Mouse (Mus musculus) gastrocnemius, postnatal 25 days (tissue): ENCODE results near the gene Psmd9. TPM values are rescaled to one million over a fixed set of nuclear protein-coding genes. Genes with fewer than 3 reads are reported as not detected.
"Not testable (repeated sequence)": the region's sequence is repeated elsewhere in the genome, so short reads cannot be mapped to it uniquely, and the experiment has no call there.

Source experiments
- DNase-seq: peaks from one replicate; pipeline ENCODE4 v3.0.0; 2022
- total RNA-seq, 2 experiments: library from RNA; stranded (reverse); gene quantifications; 1 replicate in 1 of 2; 2 replicates in 1 of 2; pipeline ENCODE4 v1.2.3; 2021

The Psmd9 gene
- total RNA-seq, 2 experiments from 2014 or later, result 14.2 to 15.2 TPM

GRCm38 (mm10) chr5:123193436-123193835 is 24.2 kb downstream of the Psmd9 start:
- no peak for DNase-seq

- no peak for DNase-seq
These were observed 25.6 kb downstream of the Psmd9 start for GRCm38 (mm10) chr5:123194856-123195255.

GRCm38 (mm10) chr5:123195500-123196000 is 26.3 kb downstream of the Psmd9 start:
- DNase-seq, result no peak

- DNase-seq, result no peak
These were observed 27.5 kb downstream of the Psmd9 start for GRCm38 (mm10) chr5:123196746-123197145.

GRCm38 (mm10) chr5:123198523-123198922 is 29.3 kb downstream of the Psmd9 start:
- DNase-seq, result no peak

GRCm38 (mm10) chr5:123200816-123201522 is 31.8 kb downstream of the Psmd9 start:
- DNase-seq, result not testable (repeated sequence)

- DNase-seq, result no peak
These were observed 32.3 kb downstream of the Psmd9 start for GRCm38 (mm10) chr5:123201523-123201892.

- DNase-seq, result no peak
These were observed 32.8 kb downstream of the Psmd9 start for GRCm38 (mm10) chr5:123201987-123202386.

- not testable (repeated sequence) for DNase-seq
These were observed 33.6 kb downstream of the Psmd9 start for GRCm38 (mm10) chr5:123202771-123203170.

GRCm38 (mm10) chr5:123203591-123203990 is 34.4 kb downstream of the Psmd9 start:
- DNase-seq, result not testable (repeated sequence)

GRCm38 (mm10) chr5:123222346-123223050 is 53.3 kb downstream of the Psmd9 start:
- not testable (repeated sequence) for DNase-seq

GRCm38 (mm10) chr5:123223051-123223410 is 53.8 kb downstream of the Psmd9 start:
- DNase-seq, result no peak

GRCm38 (mm10) chr5:123223861-123224260 is 54.6 kb downstream of the Psmd9 start:
- DNase-seq, result not testable (repeated sequence)

- DNase-seq, result no peak
These were observed 57.6 kb downstream of the Psmd9 start for GRCm38 (mm10) chr5:123226851-123227250.

GRCm38 (mm10) chr5:123227762-123228523 is 58.7 kb downstream of the Psmd9 start:
- DNase-seq, result peak; percentile 93

- no peak for DNase-seq
These were observed 59.3 kb downstream of the Psmd9 start for GRCm38 (mm10) chr5:123228524-123228922.

GRCm38 (mm10) chr5:123229296-123229695 is 60.1 kb downstream of the Psmd9 start:
- DNase-seq, result no peak

GRCm38 (mm10) chr5:123232180-123232579 is 63.0 kb downstream of the Psmd9 start:
- DNase-seq, result no peak

- peak; percentile 38 for DNase-seq
These were observed 66.5 kb downstream of the Psmd9 start for GRCm38 (mm10) chr5:123235731-123236130.

GRCm38 (mm10) chr5:123236426-123236825 is 67.2 kb downstream of the Psmd9 start:
- DNase-seq, result no peak

- DNase-seq, result peak; percentile 69
These were observed 70.3 kb downstream of the Psmd9 start for GRCm38 (mm10) chr5:123239501-123239900.

GRCm38 (mm10) chr5:123245518-123245917 is 76.3 kb downstream of the Psmd9 start:
- DNase-seq, result peak; percentile 15

GRCm38 (mm10) chr5:123251390-123251789 is 82.2 kb downstream of the Psmd9 start:
- no peak for DNase-seq
